9 mouse cellular contexts compared by ENCODE assay signal in the genomic region with DNA sequence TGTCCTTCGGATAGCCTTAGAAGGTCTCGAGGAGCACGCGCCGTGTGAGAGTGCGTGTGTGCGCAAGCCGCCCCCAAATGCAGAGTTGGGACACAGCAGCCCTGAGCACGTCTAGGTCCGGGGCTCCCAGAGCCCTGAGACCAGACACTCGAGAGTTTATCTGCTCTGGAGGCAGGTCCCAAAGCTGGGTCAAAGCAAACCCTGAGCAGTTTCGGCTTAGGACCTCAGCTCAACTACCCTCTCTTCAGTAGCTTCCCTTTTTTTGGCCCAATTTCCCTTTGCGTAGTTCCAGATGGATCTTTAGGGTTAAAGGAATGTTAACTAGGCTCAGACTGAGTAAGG. TPM values are rescaled to one million over a fixed set of nuclear protein-coding genes. Genes with fewer than 3 reads are reported as not detected.
DNase-seq lines count a peak whose midpoint lies in the region; ATAC-seq and TF ChIP-seq lines count a peak whose summit lies in the region.
"Had no signal": no experiment of that assay in that cellular context is flagged by ENCODE, and none has a peak within 500 bp of the region (broad histone marks: within the 10 kb centered on the region; RNA-seq: fewer than 3 reads in every experiment).

No protein-coding gene starts in this region.

- peak overlapping the region; percentile 45 for H3K4me3 ChIP-seq in heart, embryonic 12.5 days
- 0 out of 2 replicates have a peak overlapping the region, but pooled peaks have one; percentile 18 for H3K4me3 ChIP-seq in bone marrow macrophage, adult 2 months (ENCODE audit: insufficient read depth, low read length)
- H3K4me3 ChIP-seq in midbrain, embryonic 10.5 days = peak overlapping the region; percentile 59

- no peak overlapping the region for H3K27ac ChIP-seq in heart, embryonic 12.5 days (ENCODE audit: poor library complexity, severe bottlenecking)
- no peak overlapping the region for H3K27ac ChIP-seq in bone marrow macrophage, adult 2 months (ENCODE audit: insufficient read depth, low read depth, low read length)
- H3K27ac ChIP-seq in midbrain, embryonic 10.5 days (replicated peaks) = peak overlapping the region; percentile 89

- TF ChIP-seq CTCF in bone marrow macrophage, adult 2 months (IDR thresholded peaks at IDR 0.05; ENCODE audit: low read depth, low read length) = no peak

- peaks cover 71% of the 10 kb centered on the region for H3K27me3 ChIP-seq in heart, embryonic 12.5 days (replicated peaks)
- peaks cover 46% of the 10 kb centered on the region for H3K27me3 ChIP-seq in midbrain, embryonic 10.5 days (ENCODE audit: low read depth, poor library complexity, severe bottlenecking)
- H3K27me3 ChIP-seq: Patski had no signal

- intact Hi-C loops in heart, postnatal 10 days (cut with DNase I) = no loop called here

- H3K9me3 ChIP-seq in heart, embryonic 12.5 days (replicated peaks) = no peaks in the 10 kb centered on the region
- no peaks in the 10 kb centered on the region for H3K9me3 ChIP-seq in midbrain, embryonic 10.5 days (replicated peaks)

- no peak for TF ChIP-seq POLR2A in bone marrow macrophage, adult 2 months (IDR thresholded peaks at IDR 0.05; ENCODE audit: borderline replicate concordance, low read depth, low read length)

- H3K4me2 ChIP-seq in heart, embryonic 12.5 days = peak overlapping the region; percentile 81

- no peak for DNase-seq in heart, postnatal 10 days
- no peak for DNase-seq in midbrain, embryonic 10.5 days (ENCODE audit: low spot score)
- no peak for DNase-seq in urinary bladder, postnatal 10 days (ENCODE audit: low spot score)
- no peak for DNase-seq in gastrocnemius, adult 8-10 months (ENCODE audit: low spot score in 2 of 2)
- no peak for DNase-seq in right cerebral cortex, postnatal 10 days (ENCODE audit: low spot score in 2 of 2)

- no peak overlapping the region for H3K9ac ChIP-seq in heart, embryonic 12.5 days

- H3K4me1 ChIP-seq in heart, embryonic 12.5 days (replicated peaks) = peaks cover 21% of the 10 kb centered on the region
- no peaks in the 10 kb centered on the region for H3K4me1 ChIP-seq in bone marrow macrophage, adult 2 months (ENCODE audit: control insufficient read depth, insufficient read depth, low read length)
- peaks cover 73% of the 10 kb centered on the region for H3K4me1 ChIP-seq in midbrain, embryonic 10.5 days

- 3% methylated on average over 13 of the region's 13 CpGs for WGBS in heart, embryonic 12.5 days
- WGBS in midbrain, embryonic 10.5 days = 4% methylated on average over 13 of the region's 13 CpGs

- peak; percentile 27; the same call in 1 of the 2 replicates for ATAC-seq in heart, embryonic 12.5 days (ENCODE audit: insufficient number of reproducible peaks, low FRiP score)
- ATAC-seq in hematopoietic stem cell, adult 5-6 weeks (replicated peaks in 1 of 2; ENCODE audit: insufficient read depth in 1 of 2, low FRiP score in 2 of 2, low TSS enrichment in 1 of 2, low read depth in 1 of 2, poor library complexity in 2 of 2, severe bottlenecking in 2 of 2) = peak; percentile 29 to 33; a peak in 2 of 4 replicates

- no peaks in the 10 kb centered on the region for H3K36me3 ChIP-seq in heart, embryonic 12.5 days
- H3K36me3 ChIP-seq in midbrain, embryonic 10.5 days = no peaks in the 10 kb centered on the region

RNA-seq across cellular contexts. Expression of gene Nr2f1, which starts 11.2 kb away (rescaled TPM):
- polyA plus RNA-seq in heart, embryonic 12.5 days (2016; fragmentation: Nextera tagmentation; extraction: Ambion mirVana) = 5.0 and 6.7 TPM in 2 replicates
- 1 to 10 TPM; 6.2 to 6.7 TPM for total RNA-seq in heart, postnatal 10 days (2021)
- polyA plus RNA-seq in bone marrow macrophage, adult 2 months (2012; ENCODE audit: insufficient read depth, insufficient read length, missing spikeins) = not detected in 2 replicates
- total RNA-seq in hematopoietic stem cell, adult 5-6 weeks (2017) = not detected in 2 replicates
- 53.1 and 57.4 TPM in 2 replicates for polyA plus RNA-seq in midbrain, embryonic 10.5 days (2016; fragmentation: Nextera tagmentation; extraction: Ambion mirVana)
- under 1 TPM; 0.15 to 0.36 (median 0.32) TPM for total RNA-seq in gastrocnemius, adult 8-10 months (2022)
